Mouse (Mus musculus): ENCODE results near the gene Ankle1. TPM values are rescaled to one million over a fixed set of nuclear protein-coding genes. Genes with fewer than 3 reads are reported as not detected.
A peak's percentile ranks its signal among the peaks of the same experiment; 100 is the strongest.
"Not testable (repeated sequence)": the region's sequence is repeated elsewhere in the genome, so short reads cannot be mapped to it uniquely, and the experiment has no call there.

Gene Ankle1
- polyA plus RNA-seq, 1 experiment from 2014 or later = 13.0 TPM

GRCm38 (mm10) chr8:71408231-71408630 lies 2.4 kb downstream of the Ankle1 start:
- Histone ChIP-seq H3K36me3 (ENCODE audit: control insufficient read depth, insufficient read depth, low read length) (peaks cover 29% of the 10 kb centered on the region), H3K9me3 (ENCODE audit: control insufficient read depth, low read length) (no peaks in the 10 kb centered on the region), H3K4me2 (ENCODE audit: low read depth, low read length) (no peak overlapping the region), H3K27ac (replicated peaks; ENCODE audit: low read depth, low read length) (no peak overlapping the region), H3K4me1 (ENCODE audit: control insufficient read depth, insufficient read depth, low read length) (peaks cover 6% of the 10 kb centered on the region; the same call in 1 of the 2 replicates), H3K9ac (ENCODE audit: low read depth, low read length) (no peak overlapping the region), H3K27me3 (replicated peaks; ENCODE audit: control insufficient read depth, insufficient read depth, low read length) (no peaks in the 10 kb centered on the region), H3K4me3 (ENCODE audit: low read depth, low read length) (no peak overlapping the region)
- DNase-seq (ENCODE audit: low spot score) (no peak), ATAC-seq (ENCODE audit: low read depth) (no peak)
- WGBS = 85% methylated on average over 4 of the region's 4 CpGs

- Histone ChIP-seq H3K27me3 (replicated peaks; ENCODE audit: control insufficient read depth, insufficient read depth, low read length) (no peaks in the 10 kb centered on the region), H3K9ac (ENCODE audit: low read depth, low read length) (no peak overlapping the region), H3K4me3 (ENCODE audit: low read depth, low read length) (no peak overlapping the region), H3K9me3 (ENCODE audit: control insufficient read depth, low read length) (no peaks in the 10 kb centered on the region), H3K4me2 (ENCODE audit: low read depth, low read length) (no peak overlapping the region), H3K27ac (replicated peaks; ENCODE audit: low read depth, low read length) (no peak overlapping the region), H3K36me3 (ENCODE audit: control insufficient read depth, insufficient read depth, low read length) (peaks cover 27% of the 10 kb centered on the region), H3K4me1 (ENCODE audit: control insufficient read depth, insufficient read depth, low read length) (no peaks in the 10 kb centered on the region)
- WGBS = 49% methylated on average over 11 of the region's 11 CpGs
- ATAC-seq (ENCODE audit: low read depth) (no peak), DNase-seq (ENCODE audit: low spot score) (peak; percentile 13)
These were observed 5.9 kb downstream of the Ankle1 start for GRCm38 (mm10) chr8:71411535-71412273.

- H3K9me3 ChIP-seq (ENCODE audit: control insufficient read depth, low read length) = no peaks in the 10 kb centered on the region
- no peaks in the 10 kb centered on the region for H3K36me3 ChIP-seq (ENCODE audit: control insufficient read depth, insufficient read depth, low read length)
- H3K27ac ChIP-seq (replicated peaks; ENCODE audit: low read depth, low read length) = no peak overlapping the region
- H3K27me3 ChIP-seq (replicated peaks; ENCODE audit: control insufficient read depth, insufficient read depth, low read length) = no peaks in the 10 kb centered on the region
- no peak overlapping the region for H3K9ac ChIP-seq (ENCODE audit: low read depth, low read length)
- no peaks in the 10 kb centered on the region for H3K4me1 ChIP-seq (ENCODE audit: control insufficient read depth, insufficient read depth, low read length)
- ATAC-seq (ENCODE audit: low read depth) (no peak), DNase-seq (ENCODE audit: low spot score) (no peak)
- H3K4me2 ChIP-seq (ENCODE audit: low read depth, low read length) = no peak overlapping the region
- H3K4me3 ChIP-seq (ENCODE audit: low read depth, low read length) = no peak overlapping the region
These were observed 16.3 kb downstream of the Ankle1 start for GRCm38 (mm10) chr8:71422121-71422520.

GRCm38 (mm10) chr8:71432935-71433334 lies 27.1 kb downstream of the Ankle1 start:
- 87% methylated on average over 1 of the region's 1 CpGs for WGBS

GRCm38 (mm10) chr8:71437041-71437440 lies 31.2 kb downstream of the Ankle1 start:
- Histone ChIP-seq H3K4me1 (ENCODE audit: control insufficient read depth, insufficient read depth, low read length) (no peaks in the 10 kb centered on the region), H3K27ac (replicated peaks; ENCODE audit: low read depth, low read length) (no peak overlapping the region), H3K36me3 (ENCODE audit: control insufficient read depth, insufficient read depth, low read length) (no peaks in the 10 kb centered on the region), H3K9ac (ENCODE audit: low read depth, low read length) (no peak overlapping the region), H3K27me3 (replicated peaks; ENCODE audit: control insufficient read depth, insufficient read depth, low read length) (peaks cover 3% of the 10 kb centered on the region; the same call in 1 of the 2 replicates), H3K4me3 (ENCODE audit: low read depth, low read length) (no peak overlapping the region), H3K4me2 (ENCODE audit: low read depth, low read length) (no peak overlapping the region), H3K9me3 (ENCODE audit: control insufficient read depth, low read length) (no peaks in the 10 kb centered on the region)
- ATAC-seq (ENCODE audit: low read depth) (no peak), DNase-seq (ENCODE audit: low spot score) (no peak)
- WGBS = 38% methylated on average over 3 of the region's 3 CpGs

More at GRCm38 (mm10) chr8:71432935-71433334, 27.1 kb downstream of the Ankle1 start:
- H3K9me3 ChIP-seq (ENCODE audit: control insufficient read depth, low read length); H3K4me2 ChIP-seq (ENCODE audit: low read depth, low read length); ATAC-seq (ENCODE audit: low read depth); DNase-seq (ENCODE audit: low spot score); H3K9ac ChIP-seq (ENCODE audit: low read depth, low read length); H3K4me3 ChIP-seq (ENCODE audit: low read depth, low read length); H3K27ac ChIP-seq (replicated peaks; ENCODE audit: low read depth, low read length); H3K36me3 ChIP-seq (ENCODE audit: control insufficient read depth, insufficient read depth, low read length); H3K4me1 ChIP-seq (ENCODE audit: control insufficient read depth, insufficient read depth, low read length); H3K27me3 ChIP-seq (replicated peaks; ENCODE audit: control insufficient read depth, insufficient read depth, low read length): not testable (repeated sequence)

- no peaks in the 10 kb centered on the region for H3K36me3 ChIP-seq (ENCODE audit: control insufficient read depth, insufficient read depth, low read length)
- WGBS = under 1% methylated on average over 7 of the region's 7 CpGs
- no peaks in the 10 kb centered on the region for H3K4me1 ChIP-seq (ENCODE audit: control insufficient read depth, insufficient read depth, low read length)
- H3K4me3 ChIP-seq (ENCODE audit: low read depth, low read length) = no peak overlapping the region
- no peaks in the 10 kb centered on the region for H3K9me3 ChIP-seq (ENCODE audit: control insufficient read depth, low read length)
- no peak overlapping the region for H3K27ac ChIP-seq (replicated peaks; ENCODE audit: low read depth, low read length)
- ATAC-seq (ENCODE audit: low read depth) = no peak
- H3K27me3 ChIP-seq (replicated peaks; ENCODE audit: control insufficient read depth, insufficient read depth, low read length) = peaks cover 6% of the 10 kb centered on the region; the same call in 1 of the 2 replicates
- no peak overlapping the region for H3K9ac ChIP-seq (ENCODE audit: low read depth, low read length)
- peak; percentile 77 for DNase-seq (ENCODE audit: low spot score)
- no peak overlapping the region for H3K4me2 ChIP-seq (ENCODE audit: low read depth, low read length)
These were observed 35.6 kb downstream of the Ankle1 start for GRCm38 (mm10) chr8:71441404-71441803.

- H3K9ac ChIP-seq (ENCODE audit: low read depth, low read length) = no peak overlapping the region
- H3K9me3 ChIP-seq (ENCODE audit: control insufficient read depth, low read length) = no peaks in the 10 kb centered on the region
- ATAC-seq (ENCODE audit: low read depth) (no peak), DNase-seq (ENCODE audit: low spot score) (no peak)
- 72% methylated on average over 7 of the region's 7 CpGs for WGBS
- no peak overlapping the region for H3K4me3 ChIP-seq (ENCODE audit: low read depth, low read length)
- H3K27me3 ChIP-seq (replicated peaks; ENCODE audit: control insufficient read depth, insufficient read depth, low read length) = peaks cover 6% of the 10 kb centered on the region; the same call in 1 of the 2 replicates
- no peaks in the 10 kb centered on the region for H3K4me1 ChIP-seq (ENCODE audit: control insufficient read depth, insufficient read depth, low read length)
- H3K36me3 ChIP-seq (ENCODE audit: control insufficient read depth, insufficient read depth, low read length) = no peaks in the 10 kb centered on the region
- no peak overlapping the region for H3K4me2 ChIP-seq (ENCODE audit: low read depth, low read length)
- H3K27ac ChIP-seq (replicated peaks; ENCODE audit: low read depth, low read length) = no peak overlapping the region
These were observed 39.3 kb downstream of the Ankle1 start for GRCm38 (mm10) chr8:71445096-71445495.

GRCm38 (mm10) chr8:71451337-71451736 lies 45.5 kb downstream of the Ankle1 start:
- no peak for ATAC-seq (ENCODE audit: low read depth)
- no peaks in the 10 kb centered on the region for H3K9me3 ChIP-seq (ENCODE audit: control insufficient read depth, low read length)
- DNase-seq (ENCODE audit: low spot score) = no peak

GRCm38 (mm10) chr8:71451777-71452176 lies 46.0 kb downstream of the Ankle1 start:
- Histone ChIP-seq H3K36me3 (ENCODE audit: control insufficient read depth, insufficient read depth, low read length) (0 out of 2 replicates have a peak, but pooled peaks cover 2% of the 10 kb centered on the region), H3K27ac (replicated peaks; ENCODE audit: low read depth, low read length) (no peak overlapping the region), H3K9me3 (ENCODE audit: control insufficient read depth, low read length) (no peaks in the 10 kb centered on the region), H3K4me1 (ENCODE audit: control insufficient read depth, insufficient read depth, low read length) (no peaks in the 10 kb centered on the region), H3K27me3 (replicated peaks; ENCODE audit: control insufficient read depth, insufficient read depth, low read length) (no peaks in the 10 kb centered on the region), H3K9ac (ENCODE audit: low read depth, low read length) (no peak overlapping the region), H3K4me3 (ENCODE audit: low read depth, low read length) (no peak overlapping the region), H3K4me2 (ENCODE audit: low read depth, low read length) (no peak overlapping the region)
- 47% methylated on average over 10 of the region's 11 CpGs for WGBS
- no peak for ATAC-seq (ENCODE audit: low read depth)
- no peak for DNase-seq (ENCODE audit: low spot score)

More at GRCm38 (mm10) chr8:71451337-71451736, 45.5 kb downstream of the Ankle1 start:
- WGBS = 63% methylated on average over 4 of the region's 4 CpGs
- Histone ChIP-seq H3K4me1 (ENCODE audit: control insufficient read depth, insufficient read depth, low read length) (no peaks in the 10 kb centered on the region), H3K27me3 (replicated peaks; ENCODE audit: control insufficient read depth, insufficient read depth, low read length) (no peaks in the 10 kb centered on the region), H3K36me3 (ENCODE audit: control insufficient read depth, insufficient read depth, low read length) (no peaks in the 10 kb centered on the region), H3K4me2 (ENCODE audit: low read depth, low read length) (no peak overlapping the region), H3K27ac (replicated peaks; ENCODE audit: low read depth, low read length) (no peak overlapping the region), H3K4me3 (ENCODE audit: low read depth, low read length) (no peak overlapping the region), H3K9ac (ENCODE audit: low read depth, low read length) (no peak overlapping the region)
